Mouse (Mus musculus): Measurements from ENCODE around the gene Edn2. TPM values are rescaled to one million over a fixed set of nuclear protein-coding genes. Genes with fewer than 3 reads are reported as not detected.
A peak's percentile ranks its signal among the peaks of the same experiment; 100 is the strongest.

Edn2 gene
- polyA plus RNA-seq, 1 experiment: not detected

DNA sequence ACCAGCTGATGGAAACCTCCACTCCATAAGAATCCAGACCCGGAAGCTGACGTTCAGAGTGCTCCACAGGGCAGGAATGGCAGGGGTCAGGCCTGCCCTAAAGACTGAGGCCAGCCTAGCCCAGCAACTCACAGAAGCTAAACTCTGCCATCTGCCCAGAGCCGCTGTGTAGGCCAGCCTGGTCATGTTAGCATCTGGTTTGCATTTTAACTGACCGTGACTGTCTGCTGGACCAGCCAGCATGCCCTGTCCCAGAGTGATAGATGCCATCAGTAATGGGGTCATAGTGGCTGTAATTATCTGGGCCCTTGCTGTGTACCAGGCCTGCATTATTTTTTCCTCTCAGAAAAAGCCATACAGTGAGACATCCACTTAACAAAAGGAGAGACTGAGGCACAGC, 30.1 kb upstream of the Edn2 start:
- TF ChIP-seq POLR2A (IDR thresholded peaks at IDR 0.05; ENCODE audit: insufficient read depth, low read depth, low read length) (no peak), CTCF (IDR thresholded peaks at IDR 0.05; ENCODE audit: insufficient read depth, low read depth, low read length) (no peak)
- peaks cover 25% of the 10 kb centered on the region for H3K4me1 ChIP-seq (ENCODE audit: control insufficient read depth, insufficient read depth, low read length)
- no peak overlapping the region for H3K4me3 ChIP-seq (ENCODE audit: insufficient read depth, low read depth, low read length)
- H3K27ac ChIP-seq (ENCODE audit: insufficient read depth, low read depth, low read length): no peak overlapping the region
- 92% methylated on average over 4 of the region's 4 CpGs for WGBS

- Histone ChIP-seq H3K27ac (ENCODE audit: insufficient read depth, low read depth, low read length) (no peak overlapping the region), H3K4me3 (ENCODE audit: insufficient read depth, low read depth, low read length) (no peak overlapping the region), H3K4me1 (ENCODE audit: control insufficient read depth, insufficient read depth, low read length) (peaks cover 20% of the 10 kb centered on the region)
- 67% methylated on average over 24 of the region's 24 CpGs for WGBS
- TF ChIP-seq POLR2A (IDR thresholded peaks at IDR 0.05; ENCODE audit: insufficient read depth, low read depth, low read length) (no peak), CTCF (IDR thresholded peaks at IDR 0.05; ENCODE audit: insufficient read depth, low read depth, low read length) (no peak)
These were observed 29.4 kb upstream of the Edn2 start for GRCm38 (mm10) chr4:120131441-120132220.

DNA sequence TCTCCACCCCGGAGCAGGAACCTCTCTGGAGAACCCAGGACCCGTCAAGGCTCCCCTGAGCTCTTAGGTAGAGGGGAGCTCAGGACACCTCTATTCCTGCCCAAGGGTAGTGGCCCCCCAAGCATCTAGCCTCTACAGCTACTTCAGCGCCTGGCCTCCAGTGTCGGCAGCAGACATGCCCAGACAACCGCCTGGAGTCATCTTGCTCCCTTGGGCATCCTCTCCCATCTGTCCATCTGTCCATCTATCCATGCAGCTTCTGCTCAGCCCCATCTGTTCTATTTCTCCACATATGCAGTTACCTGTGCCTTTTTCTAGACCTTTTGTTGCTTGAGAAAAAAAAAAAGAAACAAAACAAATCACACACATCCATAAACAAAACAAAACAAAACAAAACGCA, 26.8 kb upstream of the Edn2 start:
- Histone ChIP-seq H3K4me3 (ENCODE audit: insufficient read depth, low read depth, low read length) (no peak overlapping the region), H3K27ac (ENCODE audit: insufficient read depth, low read depth, low read length) (no peak overlapping the region), H3K4me1 (ENCODE audit: control insufficient read depth, insufficient read depth, low read length) (peaks cover 3% of the 10 kb centered on the region; the same call in 1 of the 2 replicates)
- no peak for TF ChIP-seq CTCF (IDR thresholded peaks at IDR 0.05; ENCODE audit: insufficient read depth, low read depth, low read length)
- 88% methylated on average over 6 of the region's 6 CpGs for WGBS

DNA sequence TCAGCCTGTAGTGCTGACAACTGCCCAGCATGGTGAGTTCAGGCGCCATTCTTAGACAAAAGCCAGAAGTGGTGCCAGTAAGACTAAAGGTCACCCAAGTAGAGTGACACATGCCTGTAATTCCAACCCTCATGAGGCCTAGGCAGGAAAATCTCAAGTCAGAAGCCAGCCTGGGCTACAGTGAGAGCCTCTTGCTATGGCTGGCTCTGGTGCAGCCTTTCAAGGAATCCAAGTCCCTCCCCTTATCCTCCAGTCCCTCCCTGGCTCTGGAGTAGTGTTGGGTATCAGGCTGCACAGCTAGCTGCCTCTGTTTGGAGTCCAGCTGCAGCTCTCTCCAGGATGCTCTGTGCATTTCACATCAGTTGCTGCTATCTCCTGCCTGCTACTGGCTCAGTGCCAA, 19.2 kb upstream of the Edn2 start:
- no peak overlapping the region for H3K27ac ChIP-seq (ENCODE audit: insufficient read depth, low read depth, low read length)
- no peak overlapping the region for H3K4me3 ChIP-seq (ENCODE audit: insufficient read depth, low read depth, low read length)
- WGBS: 90% methylated on average over 1 of the region's 1 CpGs
- peaks cover 18% of the 10 kb centered on the region for H3K4me1 ChIP-seq (ENCODE audit: control insufficient read depth, insufficient read depth, low read length)
- TF ChIP-seq CTCF (IDR thresholded peaks at IDR 0.05; ENCODE audit: insufficient read depth, low read depth, low read length) (no peak), POLR2A (IDR thresholded peaks at IDR 0.05; ENCODE audit: insufficient read depth, low read depth, low read length) (no peak)

- Histone ChIP-seq H3K27ac (ENCODE audit: insufficient read depth, low read depth, low read length) (no peak overlapping the region), H3K4me3 (ENCODE audit: insufficient read depth, low read depth, low read length) (no peak overlapping the region), H3K4me1 (ENCODE audit: control insufficient read depth, insufficient read depth, low read length) (peaks cover 18% of the 10 kb centered on the region)
- WGBS: 66% methylated on average over 9 of the region's 9 CpGs
- TF ChIP-seq POLR2A (IDR thresholded peaks at IDR 0.05; ENCODE audit: insufficient read depth, low read depth, low read length): no peak
- TF ChIP-seq CTCF (IDR thresholded peaks at IDR 0.05; ENCODE audit: insufficient read depth, low read depth, low read length): no peak
These were observed 18.1 kb upstream of the Edn2 start for GRCm38 (mm10) chr4:120142905-120143304.

DNA sequence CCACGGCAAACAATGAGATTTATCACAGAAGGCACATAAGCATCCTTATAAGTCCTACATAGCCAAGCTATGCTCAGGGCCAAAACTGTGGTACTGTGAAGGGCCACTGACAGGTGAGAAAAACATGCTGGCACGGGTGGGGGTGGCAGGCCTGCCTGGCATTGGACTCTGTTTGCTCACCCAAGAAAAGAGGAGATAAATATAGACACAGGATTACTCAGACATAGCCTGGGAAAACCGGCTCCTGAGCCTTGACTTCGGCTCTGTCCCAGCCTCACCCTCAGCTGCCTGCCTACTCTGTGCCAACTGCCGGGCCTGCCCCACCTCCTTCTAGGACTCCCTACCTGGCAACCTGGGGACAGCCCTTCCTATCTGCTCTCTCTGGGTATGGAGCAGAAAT, 16.7 kb upstream of the Edn2 start:
- H3K27ac ChIP-seq (ENCODE audit: insufficient read depth, low read depth, low read length): peak overlapping the region; percentile 23
- H3K4me1 ChIP-seq (ENCODE audit: control insufficient read depth, insufficient read depth, low read length): peaks cover 29% of the 10 kb centered on the region
- no peak for TF ChIP-seq POLR2A (IDR thresholded peaks at IDR 0.05; ENCODE audit: insufficient read depth, low read depth, low read length)
- no peak for TF ChIP-seq CTCF (IDR thresholded peaks at IDR 0.05; ENCODE audit: insufficient read depth, low read depth, low read length)
- H3K4me3 ChIP-seq (ENCODE audit: insufficient read depth, low read depth, low read length): no peak overlapping the region
- WGBS: 49% methylated on average over 5 of the region's 5 CpGs

- TF ChIP-seq POLR2A (IDR thresholded peaks at IDR 0.05; ENCODE audit: insufficient read depth, low read depth, low read length): no peak
- no peak for TF ChIP-seq CTCF (IDR thresholded peaks at IDR 0.05; ENCODE audit: insufficient read depth, low read depth, low read length)
- no peak overlapping the region for H3K27ac ChIP-seq (ENCODE audit: insufficient read depth, low read depth, low read length)
- peaks cover 30% of the 10 kb centered on the region for H3K4me1 ChIP-seq (ENCODE audit: control insufficient read depth, insufficient read depth, low read length)
- 88% methylated on average over 8 of the region's 8 CpGs for WGBS
- no peak overlapping the region for H3K4me3 ChIP-seq (ENCODE audit: insufficient read depth, low read depth, low read length)
These were observed 15.1 kb upstream of the Edn2 start for GRCm38 (mm10) chr4:120145931-120146330.

GRCm38 (mm10) chr4:120148291-120149141, 12.5 kb upstream of the Edn2 start:
- TF ChIP-seq CTCF (IDR thresholded peaks at IDR 0.05; ENCODE audit: insufficient read depth, low read depth, low read length): no peak; the same call in 1 of the 2 replicates
- TF ChIP-seq POLR2A (IDR thresholded peaks at IDR 0.05; ENCODE audit: insufficient read depth, low read depth, low read length): no peak
- Histone ChIP-seq H3K4me1 (ENCODE audit: control insufficient read depth, insufficient read depth, low read length) (peaks cover 22% of the 10 kb centered on the region), H3K4me3 (ENCODE audit: insufficient read depth, low read depth, low read length) (peak overlapping the region; percentile 17), H3K27ac (ENCODE audit: insufficient read depth, low read depth, low read length) (peak overlapping the region; percentile 3; the same call in 1 of the 2 replicates)
- 8% methylated on average over 45 of the region's 45 CpGs for WGBS

GRCm38 (mm10) chr4:120149142-120149524, 11.9 kb upstream of the Edn2 start:
- peaks cover 20% of the 10 kb centered on the region for H3K4me1 ChIP-seq (ENCODE audit: control insufficient read depth, insufficient read depth, low read length)
- H3K4me3 ChIP-seq (ENCODE audit: insufficient read depth, low read depth, low read length): no peak overlapping the region
- WGBS: 63% methylated on average over 3 of the region's 3 CpGs
- no peak; the same call in 1 of the 2 replicates for TF ChIP-seq CTCF (IDR thresholded peaks at IDR 0.05; ENCODE audit: insufficient read depth, low read depth, low read length)
- no peak for TF ChIP-seq POLR2A (IDR thresholded peaks at IDR 0.05; ENCODE audit: insufficient read depth, low read depth, low read length)
- H3K27ac ChIP-seq (ENCODE audit: insufficient read depth, low read depth, low read length): 0 out of 2 replicates have a peak overlapping the region, but pooled peaks have one; percentile 3
